Mouse (Mus musculus): ENCODE data around the gene Sclt1. TPM values are rescaled to one million over a fixed set of nuclear protein-coding genes. Genes with fewer than 3 reads are reported as not detected.

Sclt1 gene
- total and polyA plus RNA-seq, 3 experiments, result 3.0 to 7.1 (median 5.2) TPM

GRCm38 (mm10) chr3:41599806-41600589, 142.3 kb downstream of the Sclt1 start:
- Histone ChIP-seq H3K36me3 (ENCODE audit: control insufficient read depth, insufficient read depth, low read length) (peaks cover 10% of the 10 kb centered on the region), H3K9ac (ENCODE audit: low read depth, low read length) (no peak overlapping the region), H3K4me1 (ENCODE audit: control insufficient read depth, insufficient read depth, low read length) (peaks cover 10% of the 10 kb centered on the region), H3K79me2 (replicated peaks; ENCODE audit: control insufficient read depth, insufficient read depth, low read length) (no peaks in the 10 kb centered on the region), H3K27me3 (ENCODE audit: control insufficient read depth, insufficient read depth, low read length) (no peaks in the 10 kb centered on the region), H3K4me3 (no peak overlapping the region), H3K27ac (peak overlapping the region; percentile 74)
- intact Hi-C loops (cut with DNase I), result loop anchor here (10.0 kb wide), 1 partner anchor 145 kb away; the partner anchor contains the start of genes D3Ertd751e and Sclt1
- WGBS, result 61% methylated on average over 14 of the region's 14 CpGs
- DNase-seq, result peak; percentile 75 to 78
- TF ChIP-seq POLR2A (IDR thresholded peaks at IDR 0.05; ENCODE audit: insufficient read depth, low read depth, low read length), result no peak
- 0 out of 2 replicates have a peak, but pooled peaks have one; percentile 10 for TF ChIP-seq EP300 (IDR thresholded peaks at IDR 0.05; ENCODE audit: insufficient read depth, low read depth, low read length)
- peak; percentile 79 for TF ChIP-seq CTCF (IDR thresholded peaks at IDR 0.05)

- peaks cover 10% of the 10 kb centered on the region for H3K4me1 ChIP-seq (ENCODE audit: control insufficient read depth, insufficient read depth, low read length)
- 69% methylated on average over 10 of the region's 10 CpGs for WGBS
- intact Hi-C loops (cut with DNase I), result no loop called here
- H3K9ac ChIP-seq (ENCODE audit: low read depth, low read length), result no peak overlapping the region
- no peak overlapping the region for H3K4me3 ChIP-seq
- TF ChIP-seq EP300 (IDR thresholded peaks at IDR 0.05; ENCODE audit: insufficient read depth, low read depth, low read length), result no peak
- peak overlapping the region; percentile 74 for H3K27ac ChIP-seq
- H3K79me2 ChIP-seq (replicated peaks; ENCODE audit: control insufficient read depth, insufficient read depth, low read length), result no peaks in the 10 kb centered on the region
- DNase-seq, result no peak
- no peaks in the 10 kb centered on the region for H3K27me3 ChIP-seq (ENCODE audit: control insufficient read depth, insufficient read depth, low read length)
- H3K36me3 ChIP-seq (ENCODE audit: control insufficient read depth, insufficient read depth, low read length), result peaks cover 5% of the 10 kb centered on the region
These were observed 143.1 kb downstream of the Sclt1 start for GRCm38 (mm10) chr3:41599226-41599625.

- intact Hi-C loops (cut with DNase I), result no loop called here
- Histone ChIP-seq H3K27me3 (ENCODE audit: control insufficient read depth, insufficient read depth, low read length) (no peaks in the 10 kb centered on the region), H3K4me3 (no peak overlapping the region), H3K79me2 (replicated peaks; ENCODE audit: control insufficient read depth, insufficient read depth, low read length) (no peaks in the 10 kb centered on the region), H3K27ac (peak overlapping the region; percentile 74; the same call in 1 of the 2 replicates), H3K4me1 (ENCODE audit: control insufficient read depth, insufficient read depth, low read length) (peaks cover 9% of the 10 kb centered on the region), H3K36me3 (ENCODE audit: control insufficient read depth, insufficient read depth, low read length) (peaks cover 5% of the 10 kb centered on the region), H3K9ac (ENCODE audit: low read depth, low read length) (no peak overlapping the region)
- no peak for TF ChIP-seq POLR2A (IDR thresholded peaks at IDR 0.05; ENCODE audit: insufficient read depth, low read depth, low read length)
- TF ChIP-seq EP300 (IDR thresholded peaks at IDR 0.05; ENCODE audit: insufficient read depth, low read depth, low read length), result no peak
- no peak for TF ChIP-seq CTCF (IDR thresholded peaks at IDR 0.05)
- DNase-seq, result peak in 1 of 2 experiments; percentile 33
- WGBS, result 71% methylated on average over 9 of the region's 9 CpGs
These were observed 143.9 kb downstream of the Sclt1 start for GRCm38 (mm10) chr3:41598412-41598811.

- Histone ChIP-seq H3K36me3 (ENCODE audit: control insufficient read depth, insufficient read depth, low read length) (no peaks in the 10 kb centered on the region; the same call in 1 of the 2 replicates), H3K79me2 (replicated peaks; ENCODE audit: control insufficient read depth, insufficient read depth, low read length) (no peaks in the 10 kb centered on the region), H3K4me1 (ENCODE audit: control insufficient read depth, insufficient read depth, low read length) (peaks cover 3% of the 10 kb centered on the region; the same call in 1 of the 2 replicates), H3K9ac (ENCODE audit: low read depth, low read length) (no peak overlapping the region), H3K27ac (no peak overlapping the region), H3K27me3 (ENCODE audit: control insufficient read depth, insufficient read depth, low read length) (no peaks in the 10 kb centered on the region), H3K4me3 (no peak overlapping the region)
- 93% methylated on average over 8 of the region's 8 CpGs for WGBS
- no peak for DNase-seq
- no peak for TF ChIP-seq CTCF (IDR thresholded peaks at IDR 0.05)
- no peak for TF ChIP-seq EP300 (IDR thresholded peaks at IDR 0.05; ENCODE audit: insufficient read depth, low read depth, low read length)
- no peak for TF ChIP-seq POLR2A (IDR thresholded peaks at IDR 0.05; ENCODE audit: insufficient read depth, low read depth, low read length)
- intact Hi-C loops (cut with DNase I), result no loop called here
These were observed 145.3 kb downstream of the Sclt1 start for GRCm38 (mm10) chr3:41597036-41597435.

GRCm38 (mm10) chr3:41595010-41595409, 147.3 kb downstream of the Sclt1 start:
- Histone ChIP-seq H3K27me3 (ENCODE audit: control insufficient read depth, insufficient read depth, low read length) (no peaks in the 10 kb centered on the region), H3K9ac (ENCODE audit: low read depth, low read length) (no peak overlapping the region), H3K27ac (no peak overlapping the region), H3K79me2 (replicated peaks; ENCODE audit: control insufficient read depth, insufficient read depth, low read length) (no peaks in the 10 kb centered on the region), H3K4me3 (no peak overlapping the region), H3K36me3 (ENCODE audit: control insufficient read depth, insufficient read depth, low read length) (no peaks in the 10 kb centered on the region; the same call in 1 of the 2 replicates), H3K4me1 (ENCODE audit: control insufficient read depth, insufficient read depth, low read length) (peaks cover 10% of the 10 kb centered on the region)
- no peak for DNase-seq
- TF ChIP-seq POLR2A (IDR thresholded peaks at IDR 0.05; ENCODE audit: insufficient read depth, low read depth, low read length) (no peak), CTCF (IDR thresholded peaks at IDR 0.05) (no peak), EP300 (IDR thresholded peaks at IDR 0.05; ENCODE audit: insufficient read depth, low read depth, low read length) (no peak)
- intact Hi-C loops (cut with DNase I), result no loop called here
- 90% methylated on average over 4 of the region's 4 CpGs for WGBS

All from heart, adult 2 months (tissue).